Mouse (Mus musculus): Measurements from ENCODE around the gene Melk.

- TF ChIP-seq GATA1 (IDR thresholded peaks at IDR 0.05; ENCODE audit: low read length) = no peak
- TF ChIP-seq TAL1 (IDR thresholded peaks at IDR 0.05; ENCODE audit: low read length) = no peak
Measured at GRCm38 (mm10) chr4:44326721-44327120, 26.0 kb downstream of the Melk start.

Data from erythroblast, embryonic 14.5 days (primary cell).